Mouse (Mus musculus) intestine, embryonic 14.5 days (tissue): Measurements from ENCODE around the gene Zfr. TPM values are rescaled to one million over a fixed set of nuclear protein-coding genes. Genes with fewer than 3 reads are reported as not detected.
"Not testable (repeated sequence)": the region's sequence is repeated elsewhere in the genome, so short reads cannot be mapped to it uniquely, and the experiment has no call there.

Source experiments
- ATAC-seq: fragments of 200-750 bp; cut with Nextera tagmentation; replicated peaks from 2 replicates; pipeline ENCODE4 v1.8.0; 2017; ENCODE audit warnings: low read depth, moderate number of reproducible peaks, moderate TSS enrichment, moderate library complexity; ENCODE audit not compliant: low FRiP score, low TSS enrichment
- DNase-seq: peaks from one replicate; pipeline ENCODE4 v3.0.0-alpha.2; 2018; ENCODE audit warnings: low spot score
- H3K27ac ChIP-seq: fragments of 300-500 bp; sonication (generic); 2 replicates; pipeline ENCODE4 v1.5.1; 2014; ENCODE audit warnings: low read depth, mild to moderate bottlenecking, control low read depth
- H3K27me3 ChIP-seq: fragments of 300-500 bp; sonication (generic); replicated peaks from 2 replicates; pipeline ENCODE4 v1.6.1; 2014; ENCODE audit warnings: low read length, control low read depth; ENCODE audit not compliant: control insufficient read depth, insufficient read depth
- H3K36me3 ChIP-seq: fragments of 300-500 bp; sonication (generic); 2 replicates; pipeline ENCODE4 v1.6.1; 2014; ENCODE audit warnings: low read length, control low read depth; ENCODE audit not compliant: control insufficient read depth, insufficient read depth
- H3K4me1 ChIP-seq: fragments of 300-500 bp; sonication (generic); replicated peaks from 2 replicates; pipeline ENCODE4 v1.6.1; 2014; ENCODE audit warnings: low read length, control low read depth, mixed read lengths; ENCODE audit not compliant: control insufficient read depth, insufficient read depth
- H3K4me2 ChIP-seq: fragments of 300-500 bp; sonication (generic); 2 replicates; pipeline ENCODE4 v1.6.1; 2014; ENCODE audit warnings: low read length
- H3K4me3 ChIP-seq: fragments of 300-500 bp; sonication (generic); 2 replicates; pipeline ENCODE4 v1.5.1; 2014; ENCODE audit warnings: low read depth, low read length, control low read depth, mixed read lengths
- H3K9ac ChIP-seq: fragments of 300-500 bp; sonication (generic); 2 replicates; pipeline ENCODE4 v1.6.1; 2014; ENCODE audit warnings: mild to moderate bottlenecking, low read length
- H3K9me3 ChIP-seq: fragments of 300-500 bp; sonication (generic); 2 replicates; pipeline ENCODE4 v1.6.1; 2016; ENCODE audit warnings: low read length, control low read depth; ENCODE audit not compliant: control insufficient read depth
- WGBS: fragments of 180-500 bp; shearing (Covaris S2); extraction: QIAGEN DNeasy Blood & Tissue Kit; methylation state at CpG from one replicate; pipeline ENCODE4 v1.1.7; 2014; 5-methylcytosine and 5-hydroxymethylcytosine counted together
- polyA plus RNA-seq: library from polyadenylated mRNA; unstranded; fragments of >200 nt; fragmentation: Nextera tagmentation; extraction: Ambion mirVana; gene quantifications from 2 replicates; pipeline ENCODE4 v1.2.1, GENCODE M21; 2014

The Zfr gene
- polyA plus RNA-seq, 1 experiment from 2014 or later = 144 TPM

GRCm38 (mm10) chr15:12136371-12136770, 18.7 kb downstream of the Zfr start:
- Histone ChIP-seq H3K4me1 (peaks cover 5% of the 10 kb centered on the region; the same call in 1 of the 2 replicates), H3K9ac (no peak overlapping the region), H3K27me3 (no peaks in the 10 kb centered on the region), H3K4me3 (no peak overlapping the region), H3K9me3 (no peaks in the 10 kb centered on the region), H3K36me3 (peaks cover 38% of the 10 kb centered on the region), H3K27ac (no peak overlapping the region), H3K4me2 (no peak overlapping the region)
- DNase-seq (no peak), ATAC-seq (no peak)
- 87% methylated on average over 6 of the region's 6 CpGs for WGBS

- Histone ChIP-seq H3K27me3 (no peaks in the 10 kb centered on the region), H3K4me3 (no peak overlapping the region), H3K27ac (no peak overlapping the region), H3K36me3 (peaks cover 67% of the 10 kb centered on the region), H3K4me1 (no peaks in the 10 kb centered on the region), H3K4me2 (no peak overlapping the region), H3K9ac (no peak overlapping the region), H3K9me3 (no peaks in the 10 kb centered on the region)
- ATAC-seq (no peak), DNase-seq (no peak)
- 88% methylated on average over 8 of the region's 8 CpGs for WGBS
These were observed 23.5 kb downstream of the Zfr start for GRCm38 (mm10) chr15:12140985-12141729.

- H3K36me3 ChIP-seq = peaks cover 83% of the 10 kb centered on the region
- no peaks in the 10 kb centered on the region for H3K27me3 ChIP-seq
- 95% methylated on average over 2 of the region's 2 CpGs for WGBS
- ATAC-seq (no peak), DNase-seq (no peak)
- no peak overlapping the region for H3K4me2 ChIP-seq
- no peak overlapping the region for H3K4me3 ChIP-seq
- H3K4me1 ChIP-seq = no peaks in the 10 kb centered on the region
- no peak overlapping the region for H3K27ac ChIP-seq
- H3K9me3 ChIP-seq = no peaks in the 10 kb centered on the region
- no peak overlapping the region for H3K9ac ChIP-seq
These were observed 29.8 kb downstream of the Zfr start for GRCm38 (mm10) chr15:12147423-12147822.

- WGBS = 77% methylated on average over 6 of the region's 6 CpGs
- Histone ChIP-seq H3K9ac (no peak overlapping the region), H3K4me3 (no peak overlapping the region), H3K27me3 (no peaks in the 10 kb centered on the region), H3K9me3 (no peaks in the 10 kb centered on the region), H3K4me2 (no peak overlapping the region), H3K36me3 (peaks cover 88% of the 10 kb centered on the region), H3K4me1 (no peaks in the 10 kb centered on the region), H3K27ac (no peak overlapping the region)
- ATAC-seq (no peak), DNase-seq (no peak)
These were observed 31.9 kb downstream of the Zfr start for GRCm38 (mm10) chr15:12149501-12149900.

GRCm38 (mm10) chr15:12153747-12154146, 36.1 kb downstream of the Zfr start:
- peaks cover 91% of the 10 kb centered on the region for H3K36me3 ChIP-seq

GRCm38 (mm10) chr15:12178126-12178525, 60.5 kb downstream of the Zfr start:
- no peak for ATAC-seq
- WGBS = 94% methylated on average over 5 of the region's 5 CpGs
- Histone ChIP-seq H3K4me2 (no peak overlapping the region), H3K4me3 (no peak overlapping the region), H3K27ac (no peak overlapping the region), H3K36me3 (peaks cover 90% of the 10 kb centered on the region), H3K9me3 (no peaks in the 10 kb centered on the region), H3K9ac (no peak overlapping the region), H3K27me3 (no peaks in the 10 kb centered on the region), H3K4me1 (no peaks in the 10 kb centered on the region)
- DNase-seq = no peak

More at GRCm38 (mm10) chr15:12153747-12154146, 36.1 kb downstream of the Zfr start:
- H3K9me3 ChIP-seq = no peaks in the 10 kb centered on the region
- WGBS = 91% methylated on average over 3 of the region's 3 CpGs
- no peak overlapping the region for H3K9ac ChIP-seq
- no peaks in the 10 kb centered on the region for H3K27me3 ChIP-seq
- H3K4me2 ChIP-seq = no peak overlapping the region
- H3K27ac ChIP-seq = no peak overlapping the region
- no peak overlapping the region for H3K4me3 ChIP-seq
- ATAC-seq (no peak), DNase-seq (no peak)
- H3K4me1 ChIP-seq = no peaks in the 10 kb centered on the region

- not testable (repeated sequence) for DNase-seq, H3K27ac ChIP-seq, H3K4me3 ChIP-seq, H3K9ac ChIP-seq, H3K27me3 ChIP-seq, H3K9me3 ChIP-seq, ATAC-seq, H3K4me2 ChIP-seq, H3K4me1 ChIP-seq
- WGBS = 91% methylated on average over 12 of the region's 13 CpGs
- H3K36me3 ChIP-seq = peaks cover 86% of the 10 kb centered on the region
These were observed 63.7 kb downstream of the Zfr start for GRCm38 (mm10) chr15:12181181-12181805.

GRCm38 (mm10) chr15:12193880-12194816, 76.5 kb downstream of the Zfr start:
- no peaks in the 10 kb centered on the region for H3K27me3 ChIP-seq
- DNase-seq (peak; percentile 71), ATAC-seq (peak; percentile 79)
- peak overlapping the region; percentile 82 for H3K27ac ChIP-seq
- peaks cover 20% of the 10 kb centered on the region for H3K4me1 ChIP-seq
- WGBS = 30% methylated on average over 25 of the region's 25 CpGs
- no peaks in the 10 kb centered on the region for H3K9me3 ChIP-seq
- peak overlapping the region; percentile 16; the same call in 1 of the 2 replicates for H3K4me3 ChIP-seq
- peak overlapping the region; percentile 38 for H3K4me2 ChIP-seq
- peak overlapping the region; percentile 18; the same call in 1 of the 2 replicates for H3K9ac ChIP-seq
- H3K36me3 ChIP-seq = no peaks in the 10 kb centered on the region
